Mouse (Mus musculus): ENCODE data around the gene Igf2. TPM values are rescaled to one million over a fixed set of nuclear protein-coding genes. Genes with fewer than 3 reads are reported as not detected.
A peak's percentile ranks its signal among the peaks of the same experiment; 100 is the strongest.

Igf2 gene
- polyA plus RNA-seq, 1 experiment from 2014 or later = 316 TPM

- Histone ChIP-seq H3K36me3 (ENCODE audit: control insufficient read depth, insufficient read depth, low read length) (no peaks in the 10 kb centered on the region; the same call in 1 of the 2 replicates), H3K4me1 (ENCODE audit: control insufficient read depth, insufficient read depth, low read length) (no peaks in the 10 kb centered on the region), H3K9me3 (ENCODE audit: control insufficient read depth, low read length) (no peaks in the 10 kb centered on the region), H3K27ac (ENCODE audit: low read depth, low read length) (no peak overlapping the region), H3K4me3 (ENCODE audit: low read depth, low read length) (peak overlapping the region; percentile 33), H3K9ac (ENCODE audit: low read length) (no peak overlapping the region), H3K27me3 (ENCODE audit: control insufficient read depth, insufficient read depth, low read length) (peaks cover 72% of the 10 kb centered on the region), H3K4me2 (ENCODE audit: low read depth) (peak overlapping the region; percentile 33)
- DNase-seq (ENCODE audit: low spot score) (peak; percentile 30), ATAC-seq (ENCODE audit: insufficient read depth, low FRiP score, low TSS enrichment) (no peak)
- WGBS = 22% methylated on average over 4 of the region's 4 CpGs
Observed at GRCm38 (mm10) chr7:142656055-142656454, 10.6 kb downstream of the Igf2 start.

- Histone ChIP-seq H3K9me3 (ENCODE audit: control insufficient read depth, low read length) (no peaks in the 10 kb centered on the region), H3K27ac (ENCODE audit: low read depth, low read length) (no peak overlapping the region), H3K27me3 (ENCODE audit: control insufficient read depth, insufficient read depth, low read length) (peaks cover 68% of the 10 kb centered on the region), H3K4me1 (ENCODE audit: control insufficient read depth, insufficient read depth, low read length) (no peaks in the 10 kb centered on the region), H3K36me3 (ENCODE audit: control insufficient read depth, insufficient read depth, low read length) (no peaks in the 10 kb centered on the region; the same call in 1 of the 2 replicates), H3K4me3 (ENCODE audit: low read depth, low read length) (peak overlapping the region; percentile 33), H3K9ac (ENCODE audit: low read length) (no peak overlapping the region), H3K4me2 (ENCODE audit: low read depth) (peak overlapping the region; percentile 33)
- no peak for DNase-seq (ENCODE audit: low spot score)
- no peak for ATAC-seq (ENCODE audit: insufficient read depth, low FRiP score, low TSS enrichment)
- WGBS = 7% methylated on average over 11 of the region's 11 CpGs
Observed at GRCm38 (mm10) chr7:142655633-142656032, 11.0 kb downstream of the Igf2 start.

DNA sequence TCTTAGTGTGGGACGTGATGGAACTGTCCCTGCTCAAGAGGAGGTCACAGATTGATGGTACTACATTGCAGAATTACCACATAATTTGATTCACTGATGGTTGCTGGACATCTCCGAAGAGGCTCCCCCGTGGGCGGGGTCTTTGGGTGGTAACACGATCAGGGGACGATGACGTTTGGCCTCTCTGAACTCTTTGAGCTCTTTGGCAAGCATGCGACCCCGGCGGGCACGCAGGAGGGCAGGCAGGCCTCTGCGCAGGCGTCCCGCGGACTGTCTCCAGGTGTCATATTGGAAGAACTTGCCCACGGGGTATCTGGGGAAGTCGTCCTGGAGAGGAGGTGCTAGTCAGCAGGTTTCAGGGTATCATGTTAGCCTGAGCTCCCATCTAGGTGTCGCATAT lies 12.9 kb downstream of the Igf2 start:
- no peaks in the 10 kb centered on the region; the same call in 1 of the 2 replicates for H3K36me3 ChIP-seq (ENCODE audit: control insufficient read depth, insufficient read depth, low read length)
- H3K4me2 ChIP-seq (ENCODE audit: low read depth) = no peak overlapping the region; the same call in 1 of the 2 replicates
- H3K27me3 ChIP-seq (ENCODE audit: control insufficient read depth, insufficient read depth, low read length) = peaks cover 49% of the 10 kb centered on the region
- no peaks in the 10 kb centered on the region for H3K9me3 ChIP-seq (ENCODE audit: control insufficient read depth, low read length)
- ATAC-seq (ENCODE audit: insufficient read depth, low FRiP score, low TSS enrichment) = no peak
- H3K4me1 ChIP-seq (ENCODE audit: control insufficient read depth, insufficient read depth, low read length) = no peaks in the 10 kb centered on the region
- no peak overlapping the region for H3K27ac ChIP-seq (ENCODE audit: low read depth, low read length)
- H3K9ac ChIP-seq (ENCODE audit: low read length) = no peak overlapping the region
- 8% methylated on average over 18 of the region's 18 CpGs for WGBS
- no peak for DNase-seq (ENCODE audit: low spot score)
- no peak overlapping the region for H3K4me3 ChIP-seq (ENCODE audit: low read depth, low read length)

DNA sequence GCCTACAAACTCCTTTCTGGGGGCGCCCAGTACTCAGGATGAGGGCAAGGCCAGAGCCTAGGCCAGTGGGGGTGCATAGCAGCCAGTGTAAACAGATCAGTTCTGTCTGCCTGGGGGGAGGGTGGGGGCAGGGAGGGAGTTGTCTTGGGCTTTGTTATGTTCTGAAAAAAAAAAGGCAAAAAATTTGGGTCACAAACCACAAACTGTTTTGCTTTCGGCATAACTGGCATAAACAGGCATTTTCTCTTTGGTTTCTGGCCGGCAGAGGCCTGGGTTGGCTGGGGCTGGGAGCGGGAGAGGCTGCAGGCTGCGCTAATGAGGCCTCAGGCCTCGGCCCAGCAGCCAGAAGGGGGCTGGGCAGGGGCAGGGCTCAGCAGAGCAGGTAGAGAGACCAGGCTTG lies 19.9 kb downstream of the Igf2 start:
- no peaks in the 10 kb centered on the region for H3K9me3 ChIP-seq (ENCODE audit: control insufficient read depth, low read length)
- DNase-seq (ENCODE audit: low spot score) (no peak), ATAC-seq (ENCODE audit: insufficient read depth, low FRiP score, low TSS enrichment) (no peak)
- H3K4me3 ChIP-seq (ENCODE audit: low read depth, low read length) = no peak overlapping the region
- no peaks in the 10 kb centered on the region for H3K27me3 ChIP-seq (ENCODE audit: control insufficient read depth, insufficient read depth, low read length)
- no peak overlapping the region for H3K27ac ChIP-seq (ENCODE audit: low read depth, low read length)
- no peaks in the 10 kb centered on the region; the same call in 1 of the 2 replicates for H3K36me3 ChIP-seq (ENCODE audit: control insufficient read depth, insufficient read depth, low read length)
- H3K9ac ChIP-seq (ENCODE audit: low read length) = no peak overlapping the region
- no peak overlapping the region for H3K4me2 ChIP-seq (ENCODE audit: low read depth)
- 30% methylated on average over 6 of the region's 6 CpGs for WGBS
- H3K4me1 ChIP-seq (ENCODE audit: control insufficient read depth, insufficient read depth, low read length) = no peaks in the 10 kb centered on the region

DNA sequence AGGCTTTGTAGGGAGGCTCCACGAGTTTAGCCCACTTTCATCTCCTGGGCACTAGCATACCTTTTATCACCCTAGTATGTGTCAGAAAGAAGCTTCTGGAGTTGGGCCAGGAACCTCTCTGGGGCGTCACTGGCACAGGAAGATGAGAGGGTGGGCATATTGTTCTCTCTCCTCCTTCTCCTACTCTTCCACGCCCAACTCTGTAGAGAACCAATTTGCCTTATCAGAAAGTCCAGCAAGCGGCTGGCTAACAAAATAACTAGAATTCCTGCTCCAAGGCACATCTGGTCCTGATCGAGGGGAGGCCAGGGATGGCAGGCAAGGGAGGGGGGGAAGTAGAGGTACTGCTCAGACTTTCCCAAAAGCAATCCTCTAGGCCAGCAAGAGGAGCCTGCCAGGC lies 21.6 kb downstream of the Igf2 start:
- H3K4me3 ChIP-seq (ENCODE audit: low read depth, low read length) = no peak overlapping the region
- H3K9ac ChIP-seq (ENCODE audit: low read length) = no peak overlapping the region
- H3K36me3 ChIP-seq (ENCODE audit: control insufficient read depth, insufficient read depth, low read length) = no peaks in the 10 kb centered on the region
- DNase-seq (ENCODE audit: low spot score) (no peak), ATAC-seq (ENCODE audit: insufficient read depth, low FRiP score, low TSS enrichment) (no peak)
- H3K4me1 ChIP-seq (ENCODE audit: control insufficient read depth, insufficient read depth, low read length) = no peaks in the 10 kb centered on the region
- H3K9me3 ChIP-seq (ENCODE audit: control insufficient read depth, low read length) = no peaks in the 10 kb centered on the region
- 49% methylated on average over 5 of the region's 5 CpGs for WGBS
- H3K27me3 ChIP-seq (ENCODE audit: control insufficient read depth, insufficient read depth, low read length) = no peaks in the 10 kb centered on the region
- H3K4me2 ChIP-seq (ENCODE audit: low read depth) = no peak overlapping the region
- no peak overlapping the region for H3K27ac ChIP-seq (ENCODE audit: low read depth, low read length)

DNA sequence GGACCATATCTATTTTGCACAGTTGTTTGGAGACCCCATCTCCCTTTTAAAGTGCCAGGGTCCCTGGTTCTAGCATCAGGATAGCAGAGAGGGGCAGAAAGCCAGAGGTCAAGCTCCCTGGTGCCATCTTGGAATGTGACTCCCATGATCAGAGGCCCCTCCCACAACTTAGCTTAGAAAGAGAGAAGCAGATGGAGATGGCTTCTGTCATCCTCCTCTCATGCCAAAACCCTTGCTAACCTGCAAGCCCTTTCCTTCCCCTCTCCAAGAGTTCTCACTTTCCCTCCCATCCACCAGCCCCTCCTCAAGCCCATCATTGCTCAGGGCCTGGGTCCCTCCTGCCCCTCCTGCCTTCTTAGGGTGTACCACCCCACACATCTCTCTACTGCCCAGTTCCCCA lies 30.4 kb downstream of the Igf2 start:
- Histone ChIP-seq H3K9ac (ENCODE audit: low read length) (no peak overlapping the region), H3K9me3 (ENCODE audit: control insufficient read depth, low read length) (no peaks in the 10 kb centered on the region), H3K4me1 (ENCODE audit: control insufficient read depth, insufficient read depth, low read length) (no peaks in the 10 kb centered on the region), H3K4me3 (ENCODE audit: low read depth, low read length) (no peak overlapping the region), H3K27ac (ENCODE audit: low read depth, low read length) (no peak overlapping the region), H3K27me3 (ENCODE audit: control insufficient read depth, insufficient read depth, low read length) (no peaks in the 10 kb centered on the region), H3K4me2 (ENCODE audit: low read depth) (no peak overlapping the region), H3K36me3 (ENCODE audit: control insufficient read depth, insufficient read depth, low read length) (no peaks in the 10 kb centered on the region)
- DNase-seq (ENCODE audit: low spot score) = no peak
- ATAC-seq (ENCODE audit: insufficient read depth, low FRiP score, low TSS enrichment) = no peak

DNA sequence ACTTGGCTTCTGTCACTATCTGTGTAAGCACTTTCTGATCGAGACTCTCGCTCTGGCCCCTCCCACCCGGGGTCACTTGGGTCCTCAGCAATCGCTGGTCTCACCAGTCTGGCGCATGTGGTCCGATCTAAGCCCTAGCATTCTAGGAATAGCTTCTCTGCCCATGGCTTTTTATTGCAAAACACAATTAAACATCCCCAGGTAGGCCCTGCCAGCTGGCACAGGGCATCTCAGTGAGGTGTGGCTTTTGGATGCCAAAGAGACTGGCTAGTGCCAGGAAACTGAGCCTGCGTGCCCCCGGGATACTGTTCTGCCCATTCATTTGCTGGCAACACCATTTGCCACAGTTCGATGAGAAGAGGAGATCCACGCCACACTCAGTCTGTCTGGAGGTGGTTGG lies 35.9 kb downstream of the Igf2 start:
- no peaks in the 10 kb centered on the region for H3K27me3 ChIP-seq (ENCODE audit: control insufficient read depth, insufficient read depth, low read length)
- H3K4me1 ChIP-seq (ENCODE audit: control insufficient read depth, insufficient read depth, low read length) = no peaks in the 10 kb centered on the region
- no peak overlapping the region for H3K4me3 ChIP-seq (ENCODE audit: low read depth, low read length)
- no peaks in the 10 kb centered on the region for H3K36me3 ChIP-seq (ENCODE audit: control insufficient read depth, insufficient read depth, low read length)
- WGBS = 88% methylated on average over 10 of the region's 10 CpGs
- ATAC-seq (ENCODE audit: insufficient read depth, low FRiP score, low TSS enrichment) = no peak
- DNase-seq (ENCODE audit: low spot score) = no peak
- no peaks in the 10 kb centered on the region for H3K9me3 ChIP-seq (ENCODE audit: control insufficient read depth, low read length)
- H3K27ac ChIP-seq (ENCODE audit: low read depth, low read length) = no peak overlapping the region
- no peak overlapping the region for H3K9ac ChIP-seq (ENCODE audit: low read length)
- H3K4me2 ChIP-seq (ENCODE audit: low read depth) = no peak overlapping the region

DNA sequence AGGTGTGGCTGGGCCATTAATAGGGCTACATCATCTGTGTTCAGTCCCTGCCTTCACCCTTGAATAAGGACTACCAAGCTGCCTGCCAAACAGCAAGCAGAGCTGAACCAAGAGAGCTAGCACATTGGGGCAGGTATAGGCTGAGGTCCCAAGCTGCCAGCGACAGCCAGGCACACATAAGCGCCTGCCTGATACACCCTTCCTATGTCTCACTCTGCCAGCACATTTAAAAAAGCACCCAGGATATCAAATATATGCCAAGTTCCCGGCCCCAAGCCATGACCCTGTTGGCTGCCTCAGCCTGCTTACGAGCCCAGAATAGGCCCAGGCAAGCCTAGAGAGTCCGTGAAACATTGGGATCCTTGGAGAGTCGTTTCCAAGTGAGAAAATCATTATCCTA lies 36.8 kb downstream of the Igf2 start:
- WGBS = 90% methylated on average over 6 of the region's 6 CpGs
- H3K9ac ChIP-seq (ENCODE audit: low read length) = no peak overlapping the region
- H3K4me3 ChIP-seq (ENCODE audit: low read depth, low read length) = no peak overlapping the region
- no peaks in the 10 kb centered on the region for H3K27me3 ChIP-seq (ENCODE audit: control insufficient read depth, insufficient read depth, low read length)
- DNase-seq (ENCODE audit: low spot score) = no peak
- no peaks in the 10 kb centered on the region for H3K36me3 ChIP-seq (ENCODE audit: control insufficient read depth, insufficient read depth, low read length)
- no peaks in the 10 kb centered on the region for H3K9me3 ChIP-seq (ENCODE audit: control insufficient read depth, low read length)
- no peaks in the 10 kb centered on the region for H3K4me1 ChIP-seq (ENCODE audit: control insufficient read depth, insufficient read depth, low read length)
- H3K4me2 ChIP-seq (ENCODE audit: low read depth) = no peak overlapping the region
- H3K27ac ChIP-seq (ENCODE audit: low read depth, low read length) = no peak overlapping the region
- no peak for ATAC-seq (ENCODE audit: insufficient read depth, low FRiP score, low TSS enrichment)

- H3K27me3 ChIP-seq (ENCODE audit: control insufficient read depth, insufficient read depth, low read length) = no peaks in the 10 kb centered on the region
- H3K4me2 ChIP-seq (ENCODE audit: low read depth) = no peak overlapping the region
- no peaks in the 10 kb centered on the region for H3K36me3 ChIP-seq (ENCODE audit: control insufficient read depth, insufficient read depth, low read length)
- no peak overlapping the region for H3K9ac ChIP-seq (ENCODE audit: low read length)
- no peak overlapping the region for H3K4me3 ChIP-seq (ENCODE audit: low read depth, low read length)
- no peaks in the 10 kb centered on the region for H3K9me3 ChIP-seq (ENCODE audit: control insufficient read depth, low read length)
- ATAC-seq (ENCODE audit: insufficient read depth, low FRiP score, low TSS enrichment) (no peak), DNase-seq (ENCODE audit: low spot score) (no peak)
- H3K4me1 ChIP-seq (ENCODE audit: control insufficient read depth, insufficient read depth, low read length) = no peaks in the 10 kb centered on the region
- 83% methylated on average over 4 of the region's 4 CpGs for WGBS
- H3K27ac ChIP-seq (ENCODE audit: low read depth, low read length) = no peak overlapping the region
Observed at GRCm38 (mm10) chr7:142622180-142622579, 44.4 kb downstream of the Igf2 start.

Measured in neural tube, embryonic 11.5 days (tissue).